ENCODE assay signal across 23 mouse cellular contexts in the genomic region with DNA sequence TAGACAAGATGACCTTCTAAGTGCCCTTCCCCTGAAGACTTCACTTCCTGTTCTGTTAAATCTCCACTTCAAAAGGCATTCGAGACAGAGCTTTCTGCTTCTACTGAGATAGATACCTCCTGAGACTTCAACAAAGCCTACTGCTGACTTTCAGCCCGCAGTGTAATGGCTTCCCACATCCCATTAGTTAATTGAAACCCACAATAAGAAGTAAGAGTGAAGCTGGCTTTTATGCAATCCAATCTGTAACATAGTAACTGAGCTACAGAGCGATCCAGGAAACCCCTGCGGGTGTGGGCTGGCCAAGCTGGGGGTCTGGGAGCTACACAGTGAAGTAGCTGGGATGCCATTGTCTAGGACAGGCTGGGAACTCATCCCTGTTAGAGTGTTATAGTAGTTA. TPM values are rescaled to one million over a fixed set of nuclear protein-coding genes. Genes with fewer than 3 reads are reported as not detected.
DNase-seq lines count a peak whose midpoint lies in the region; ATAC-seq and TF ChIP-seq lines count a peak whose summit lies in the region.
"Had no signal": no experiment of that assay in that cellular context is flagged by ENCODE, and none has a peak within 500 bp of the region (broad histone marks: within the 10 kb centered on the region; RNA-seq: fewer than 3 reads in every experiment).

No protein-coding gene starts in this region.

- DNase-seq in midbrain, embryonic 10.5 days (ENCODE audit: low spot score) = no peak
- DNase-seq in retina, postnatal 1 day = peak; percentile 10
- no peak for DNase-seq in retina, embryonic 14.5 days (ENCODE audit: low spot score)
- peak; percentile 86 for DNase-seq in R1 (ENCODE audit: low read depth, low spot score)
- no peak for DNase-seq in lung, adult 2 months
- no peak for DNase-seq in layer of hippocampus, adult 2 months (ENCODE audit: low spot score in 2 of 2)
- DNase-seq: adrenal gland, adult 2 months; adrenal gland, postnatal 25 days; cerebellum, adult 2 months; cerebellum, postnatal 10 days; gastrocnemius, postnatal 36 days; heart, adult 11 months; heart, postnatal 14 days had no signal

- no peak overlapping the region for H3K4me2 ChIP-seq in midbrain, embryonic 13.5 days (replicated peaks)
- H3K4me2 ChIP-seq: forebrain, embryonic 13.5 days; heart, embryonic 15.5 days; hindbrain, embryonic 13.5 days had no signal

- no peak for ATAC-seq in midbrain, embryonic 13.5 days
- ATAC-seq: forebrain, embryonic 13.5 days; hindbrain, postnatal 0 days had no signal

- no peak for TF ChIP-seq POLR2A in lung, adult 2 months (IDR thresholded peaks at IDR 0.05; ENCODE audit: borderline replicate concordance, extremely low read depth, low read depth, low read length)

- no peak overlapping the region for H3K4me3 ChIP-seq in midbrain, embryonic 10.5 days
- no peak overlapping the region for H3K4me3 ChIP-seq in midbrain, embryonic 13.5 days (replicated peaks)
- no peak overlapping the region for H3K4me3 ChIP-seq in lung, adult 2 months (replicated peaks; ENCODE audit: extremely low read depth, low read depth, low read length)
- no peak overlapping the region for H3K4me3 ChIP-seq in layer of hippocampus, adult 2 months
- H3K4me3 ChIP-seq: embryonic facial prominence, embryonic 10.5 days; forebrain, embryonic 13.5 days; heart, embryonic 15.5 days; hindbrain, embryonic 13.5 days had no signal

- no peaks in the 10 kb centered on the region for H3K27me3 ChIP-seq in midbrain, embryonic 10.5 days (ENCODE audit: low read depth, poor library complexity, severe bottlenecking)
- no peaks in the 10 kb centered on the region for H3K27me3 ChIP-seq in midbrain, embryonic 13.5 days
- H3K27me3 ChIP-seq: forebrain, embryonic 13.5 days; hindbrain, embryonic 13.5 days had no signal

- H3K27ac ChIP-seq in midbrain, embryonic 10.5 days (replicated peaks) = peak overlapping the region; percentile 14; the same call in 1 of the 2 replicates
- no peak overlapping the region for H3K27ac ChIP-seq in midbrain, embryonic 13.5 days
- H3K27ac ChIP-seq in layer of hippocampus, adult 2 months = no peak overlapping the region
- H3K27ac ChIP-seq: embryonic facial prominence, embryonic 10.5 days; forebrain, embryonic 13.5 days; heart, embryonic 15.5 days; hindbrain, embryonic 13.5 days; hindbrain, postnatal 0 days had no signal

- no peaks in the 10 kb centered on the region for H3K9me3 ChIP-seq in midbrain, embryonic 10.5 days (replicated peaks)
- no peaks in the 10 kb centered on the region for H3K9me3 ChIP-seq in midbrain, embryonic 13.5 days
- H3K9me3 ChIP-seq: embryonic facial prominence, embryonic 10.5 days; forebrain, embryonic 13.5 days; heart, embryonic 15.5 days; hindbrain, embryonic 13.5 days had no signal

- H3K9ac ChIP-seq in midbrain, embryonic 13.5 days (replicated peaks) = no peak overlapping the region
- H3K9ac ChIP-seq: forebrain, embryonic 13.5 days; heart, embryonic 15.5 days; hindbrain, embryonic 13.5 days had no signal

- peaks cover 9% of the 10 kb centered on the region for H3K4me1 ChIP-seq in midbrain, embryonic 10.5 days
- 0 out of 2 replicates have a peak, but pooled peaks cover 5% of the 10 kb centered on the region for H3K4me1 ChIP-seq in midbrain, embryonic 13.5 days (replicated peaks)
- no peaks in the 10 kb centered on the region for H3K4me1 ChIP-seq in lung, adult 2 months (ENCODE audit: control insufficient read depth, insufficient read depth, low read length)
- H3K4me1 ChIP-seq: embryonic facial prominence, embryonic 10.5 days; forebrain, embryonic 13.5 days; heart, embryonic 15.5 days; hindbrain, embryonic 13.5 days had no signal

- WGBS in midbrain, embryonic 10.5 days = 61% methylated on average over 4 of the region's 4 CpGs
- WGBS in midbrain, embryonic 13.5 days = 54% methylated on average over 4 of the region's 4 CpGs
- WGBS in lung, adult 2 months = 59% methylated on average over 4 of the region's 4 CpGs

- TF ChIP-seq CTCF in lung, adult 2 months (IDR thresholded peaks at IDR 0.05; ENCODE audit: insufficient read depth, low read length) = no peak
- TF ChIP-seq CTCF in layer of hippocampus, adult 2 months (conservative IDR thresholded peaks at IDR 0.05) = no peak

- no peaks in the 10 kb centered on the region for H3K36me3 ChIP-seq in midbrain, embryonic 10.5 days
- H3K36me3 ChIP-seq in midbrain, embryonic 13.5 days = no peaks in the 10 kb centered on the region
- H3K36me3 ChIP-seq: embryonic facial prominence, embryonic 10.5 days; heart, embryonic 15.5 days; hindbrain, embryonic 13.5 days had no signal

RNA-seq across cellular contexts. Expression of a gene that starts 46.7 kb away (rescaled TPM):
- polyA plus RNA-seq in midbrain, embryonic 10.5 days (2016; fragmentation: Nextera tagmentation; extraction: Ambion mirVana) = 0.11 and 0.15 TPM in 2 replicates
- 0.54 and 0.75 TPM in 2 replicates for polyA plus RNA-seq in midbrain, embryonic 13.5 days (2015; fragmentation: Nextera tagmentation; extraction: Ambion mirVana)
- 0.35 and 0.91 TPM in 2 replicates for polyA plus RNA-seq in lung, adult 2 months (2012; rRNA removed)
- total RNA-seq in layer of hippocampus, adult 2 months (2021) = 10 to 100 TPM; 45.9 to 47.1 TPM
- total RNA-seq: CH12.LX; gastrocnemius, postnatal 36 days; heart, postnatal 14 days; hematopoietic stem cell, adult 5-6 weeks; MEL had no signal
- polyA plus RNA-seq: embryonic facial prominence, embryonic 10.5 days; heart, embryonic 11.5 days; heart, embryonic 15.5 days had no signal

Comparison
In these comparisons a context has a peak if more than half of its experiments do, and no peak if none do; other contexts are left out.
1. DNase-seq: peak in retina, postnatal 1 day (single experiment) and R1 (single experiment); none in midbrain, embryonic 10.5 days (single experiment), retina, embryonic 14.5 days (single experiment), lung, adult 2 months (single experiment) and layer of hippocampus, adult 2 months (0 of 2).